Mouse (Mus musculus) bone marrow, adult 2 months (tissue): ENCODE data around the gene Nt5c.

Experiments
- CTCF ChIP-seq: fragments of 200-500 bp; IDR thresholded peaks from 2 replicates; pipeline ENCODE4 v1.5.1; 2011; ENCODE audit warnings: low read length, control low read depth; ENCODE audit not compliant: control insufficient read depth, insufficient read depth
- POLR2A ChIP-seq: fragments of 200-500 bp; IDR thresholded peaks from 2 replicates; pipeline ENCODE4 v1.6.1; 2011; ENCODE audit warnings: low read depth, mild to moderate bottlenecking, control low read depth, low read length, borderline replicate concordance; ENCODE audit not compliant: control insufficient read depth

DNA sequence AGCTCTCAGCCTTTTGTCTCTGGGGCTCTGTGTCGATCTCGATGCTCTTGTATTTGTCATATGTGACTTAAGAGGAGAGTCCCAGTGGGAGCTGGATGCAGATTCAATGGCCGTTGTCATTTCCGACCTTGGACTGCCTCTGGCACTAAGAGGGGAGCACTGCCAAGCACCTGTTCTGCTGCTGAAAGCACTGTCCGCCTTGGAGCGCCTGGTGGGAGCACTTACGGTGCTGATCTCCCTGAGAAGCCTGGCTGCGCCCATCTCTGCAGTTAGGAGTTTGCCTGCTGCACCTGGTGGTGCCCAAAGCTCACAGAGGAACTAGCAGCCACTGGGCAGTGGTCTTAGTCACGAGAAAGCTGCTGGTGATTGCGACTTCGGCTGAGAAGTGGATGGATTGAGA lies 8.4 kb downstream of the Nt5c start:
- TF ChIP-seq CTCF (no peak), POLR2A (no peak)
